Mouse (Mus musculus): ENCODE results near the gene Bmt2. TPM values are rescaled to one million over a fixed set of nuclear protein-coding genes. Genes with fewer than 3 reads are reported as not detected.
A peak's percentile ranks its signal among the peaks of the same experiment; 100 is the strongest.

Gene Bmt2
- total RNA-seq, 4 experiments from 2014 or later = 19.6 to 24.9 (median 21.5) TPM

DNA sequence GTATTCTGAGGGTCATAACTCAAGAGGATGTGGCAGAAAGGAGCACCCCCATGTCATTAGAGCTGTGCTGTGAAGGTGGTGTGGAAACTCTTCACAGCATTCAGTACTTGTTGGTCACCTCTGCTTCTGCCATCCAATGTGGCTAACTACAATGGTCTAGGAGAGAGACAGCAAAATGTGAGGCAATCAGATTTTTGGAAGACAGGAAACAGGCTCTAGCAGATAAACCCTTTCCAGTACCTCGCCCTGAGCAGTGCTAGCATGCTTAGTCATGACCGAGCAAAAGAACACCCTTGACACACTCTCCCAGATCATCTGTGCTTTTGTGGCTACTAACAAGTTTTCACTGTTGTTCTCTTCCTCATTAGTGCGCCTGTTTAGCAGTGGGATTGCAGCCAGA, 60.7 kb downstream of the Bmt2 start:
- DNase-seq (ENCODE audit: low spot score in 2 of 2) = no peak

DNA sequence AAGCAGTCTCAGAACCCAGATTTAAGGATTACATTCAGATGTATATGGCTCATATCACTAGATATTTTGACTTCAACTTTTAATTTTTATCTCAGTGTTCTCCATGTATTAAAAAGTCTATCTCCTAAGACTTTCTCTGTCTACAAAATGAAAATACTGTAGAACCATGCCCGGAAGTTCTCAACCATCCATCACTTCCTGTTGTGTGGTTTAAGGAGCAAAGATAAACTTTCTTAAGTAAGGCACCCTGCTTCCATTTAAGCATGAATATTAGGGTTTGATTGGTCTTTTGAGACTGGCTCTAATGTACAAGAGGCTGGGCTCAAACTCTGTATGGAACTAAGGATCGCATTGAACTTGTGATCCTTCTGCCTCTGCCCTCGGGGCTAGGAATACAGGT, 63.2 kb downstream of the Bmt2 start:
- no peak for DNase-seq (ENCODE audit: low spot score in 2 of 2)

DNA sequence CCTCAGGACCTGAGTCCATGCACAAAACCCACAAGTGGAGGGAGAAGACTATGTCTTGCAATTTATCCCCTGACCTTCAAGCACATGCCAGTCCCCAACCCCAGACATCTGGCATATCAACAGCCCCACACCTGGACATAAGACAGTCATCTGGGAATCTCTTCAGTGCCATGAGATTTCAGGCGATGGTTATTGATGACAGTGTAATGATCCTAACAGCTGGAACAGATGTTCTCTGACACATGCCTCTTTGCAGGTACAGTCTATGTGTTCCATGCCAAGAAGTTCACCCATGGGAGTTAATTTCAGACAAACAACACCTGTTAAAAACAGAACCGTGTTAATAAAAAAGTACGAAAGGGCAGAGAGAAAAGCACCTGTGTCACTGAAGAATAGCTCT, 64.1 kb downstream of the Bmt2 start:
- DNase-seq (ENCODE audit: low spot score in 2 of 2) = no peak

DNA sequence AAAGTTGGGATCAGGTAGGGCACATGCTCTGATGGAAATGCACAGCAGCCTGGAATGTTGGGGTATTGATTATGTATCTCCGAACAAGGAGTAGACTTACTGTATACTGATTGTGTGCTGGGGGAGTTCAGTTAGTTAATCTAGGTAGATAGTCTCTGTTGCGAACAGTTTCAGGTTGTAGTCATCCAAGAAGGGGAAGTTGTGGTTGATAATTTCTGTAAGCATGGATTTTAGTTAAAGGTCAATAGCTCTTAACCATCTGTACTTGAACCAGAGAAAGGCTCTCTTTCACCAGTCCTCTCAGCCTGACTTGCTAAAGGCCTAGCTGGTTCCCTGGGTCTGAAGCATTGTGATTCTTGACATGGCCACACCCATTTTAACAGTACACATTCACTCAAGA, 66.9 kb downstream of the Bmt2 start:
- DNase-seq (ENCODE audit: low spot score in 2 of 2) = no peak

DNA sequence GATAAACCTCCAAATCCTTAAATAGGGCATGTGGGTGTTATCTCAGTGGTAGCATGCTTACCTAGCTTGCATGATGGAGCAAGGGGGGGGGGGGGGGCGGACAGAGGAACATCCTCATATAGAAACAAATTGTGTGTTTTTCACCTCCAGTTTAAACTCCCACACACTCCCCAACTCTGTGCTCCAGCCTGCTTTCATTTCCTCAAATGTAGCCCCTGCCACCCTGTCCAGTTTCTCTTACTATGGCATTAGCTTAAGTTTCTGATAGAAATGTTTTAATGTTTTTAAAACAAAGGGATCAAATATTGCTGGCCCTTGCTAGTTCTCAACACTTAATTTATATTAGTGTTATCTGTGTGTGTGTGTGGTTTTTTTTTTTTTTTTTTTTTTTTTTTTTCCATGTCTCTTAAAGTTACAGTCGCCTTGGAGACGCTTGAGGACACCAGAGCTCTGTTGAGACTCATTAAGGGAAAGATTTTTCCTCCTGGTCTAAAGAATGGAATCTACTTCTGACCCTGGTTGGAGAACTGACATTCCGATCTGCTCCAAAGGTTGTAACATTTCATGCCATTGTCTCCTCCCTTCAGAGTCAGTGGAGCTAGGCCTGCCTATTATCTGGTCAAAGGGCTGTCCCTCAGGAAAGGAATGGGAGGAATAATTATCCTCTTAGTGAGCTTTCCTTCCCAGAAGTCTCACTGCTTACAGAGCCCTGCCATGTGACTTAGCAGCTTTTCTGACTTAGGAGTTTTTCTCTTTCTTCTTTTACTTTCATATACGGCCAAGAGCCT, 68.2 kb downstream of the Bmt2 start:
- DNase-seq (ENCODE audit: low spot score in 2 of 2) = no peak

DNA sequence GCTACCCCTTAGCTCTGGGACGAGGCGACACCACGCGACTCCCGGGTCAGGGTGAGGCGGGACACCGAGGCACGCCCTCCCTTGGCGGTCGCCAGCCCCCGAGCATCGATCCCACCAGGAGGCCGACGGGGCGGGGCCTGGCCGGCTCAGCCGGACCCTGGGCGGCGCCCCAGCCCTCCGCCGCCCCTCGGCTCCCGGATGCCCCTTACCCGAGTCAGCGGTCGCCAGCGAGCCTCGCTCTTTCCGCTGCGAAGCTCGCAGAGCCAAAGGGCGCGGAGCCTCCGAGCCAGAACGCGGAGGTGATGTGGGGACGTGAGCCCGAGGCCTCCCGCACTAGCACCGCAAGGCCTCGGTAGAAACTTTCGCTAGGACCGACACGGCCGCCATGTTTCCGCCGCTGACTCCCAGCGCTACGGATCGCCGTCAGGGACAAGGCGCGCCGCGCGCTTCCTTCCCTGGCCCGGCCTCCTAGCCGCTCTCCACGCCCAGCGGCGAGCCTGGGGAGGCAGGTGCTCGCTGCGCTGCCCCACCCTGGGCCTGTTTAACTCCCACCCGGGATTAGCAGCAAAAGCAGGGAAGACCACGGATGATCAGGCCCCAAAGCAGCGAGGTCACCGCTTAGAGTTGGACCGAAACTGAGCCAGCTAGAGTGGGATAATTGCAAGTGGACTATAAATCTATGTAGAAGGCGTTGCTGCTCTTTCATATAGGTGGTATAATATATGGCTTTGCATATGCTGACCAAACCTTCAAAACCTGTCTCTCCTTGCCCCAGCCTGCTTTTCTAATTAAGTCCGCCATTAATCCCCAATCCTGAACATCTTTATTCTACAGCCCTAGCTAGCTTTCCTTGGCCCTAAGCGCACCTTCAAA, 69.9 kb downstream of the Bmt2 start, which contains the start of gene Tmem168:
Gene Tmem168 (minus strand): TSS at position 480 of the 873 bp plus-strand sequence.
- peak; percentile 84 to 95 for DNase-seq (ENCODE audit: low spot score in 2 of 2)

DNA sequence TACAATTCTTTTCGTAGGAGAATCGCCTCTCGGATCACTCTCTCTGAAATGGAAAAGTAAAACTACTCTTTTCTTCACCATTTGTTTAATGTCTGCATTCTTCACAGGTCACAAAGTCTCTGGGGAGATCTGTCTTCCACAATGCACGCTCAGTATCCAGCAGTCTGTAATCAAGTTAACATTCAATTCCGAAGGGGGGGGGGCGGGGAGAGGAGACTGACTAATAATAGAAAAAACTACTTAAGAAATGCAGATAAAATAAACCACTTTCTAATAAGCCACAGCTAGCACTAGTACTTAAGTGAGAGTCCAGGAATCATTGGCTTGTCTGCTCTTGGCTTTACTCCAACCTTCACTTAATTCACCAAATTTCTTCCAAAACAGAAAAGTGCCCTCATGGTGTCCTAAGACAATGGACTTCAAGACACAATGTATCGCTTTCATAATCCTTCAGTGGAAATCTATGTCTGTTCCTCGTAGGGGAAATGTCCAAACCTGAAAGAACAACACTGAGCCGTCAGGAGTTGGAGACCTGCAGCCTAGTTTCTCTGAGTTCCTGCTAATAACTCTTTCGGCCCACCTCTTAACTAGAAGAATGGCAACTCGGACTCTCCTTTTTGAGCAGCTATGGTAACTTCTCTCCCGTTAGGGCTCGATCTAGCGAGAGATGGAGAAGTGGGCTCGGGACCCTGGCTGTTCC, 70.7 kb downstream of the Bmt2 start:
- no peak for DNase-seq (ENCODE audit: low spot score in 2 of 2)

DNA sequence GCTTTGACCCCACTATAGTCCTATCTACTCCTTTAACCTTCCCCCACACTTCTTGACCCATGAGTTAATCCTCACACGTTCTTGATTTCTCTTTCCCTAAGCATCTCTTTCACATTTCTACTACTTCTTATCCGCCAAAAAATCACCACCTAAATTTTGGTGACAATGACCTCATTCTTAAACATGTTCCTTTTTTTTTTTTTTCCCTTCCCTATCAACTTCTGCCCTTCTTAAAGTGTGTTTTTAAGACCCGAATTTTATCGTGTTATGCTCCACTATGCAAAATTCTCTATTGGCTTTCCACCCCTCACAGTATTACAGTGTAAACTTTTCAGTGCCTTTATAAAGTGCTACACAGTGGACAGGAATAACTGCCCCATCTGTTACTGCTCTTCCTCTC, 71.4 kb downstream of the Bmt2 start:
- DNase-seq (ENCODE audit: low spot score in 2 of 2) = no peak

DNA sequence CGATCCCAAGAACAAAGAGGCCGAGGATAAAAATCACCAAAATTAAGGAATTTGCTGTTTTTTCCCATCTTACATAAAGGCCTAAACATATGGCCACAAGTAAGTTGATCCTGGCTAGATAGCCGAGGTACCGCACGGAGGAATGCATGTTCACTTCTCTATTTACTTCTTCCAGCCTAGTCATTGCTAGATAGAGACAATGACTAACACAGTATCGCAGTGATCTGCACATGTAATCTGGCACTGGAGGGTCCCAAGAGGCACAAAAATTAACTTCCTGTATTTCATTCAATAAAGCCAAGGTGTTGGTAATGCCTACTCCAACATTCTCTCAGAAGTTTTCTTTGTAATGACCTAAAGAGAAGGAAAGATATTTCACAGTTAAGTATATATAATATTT, 74.6 kb downstream of the Bmt2 start:
- no peak for DNase-seq (ENCODE audit: low spot score in 2 of 2)

DNA sequence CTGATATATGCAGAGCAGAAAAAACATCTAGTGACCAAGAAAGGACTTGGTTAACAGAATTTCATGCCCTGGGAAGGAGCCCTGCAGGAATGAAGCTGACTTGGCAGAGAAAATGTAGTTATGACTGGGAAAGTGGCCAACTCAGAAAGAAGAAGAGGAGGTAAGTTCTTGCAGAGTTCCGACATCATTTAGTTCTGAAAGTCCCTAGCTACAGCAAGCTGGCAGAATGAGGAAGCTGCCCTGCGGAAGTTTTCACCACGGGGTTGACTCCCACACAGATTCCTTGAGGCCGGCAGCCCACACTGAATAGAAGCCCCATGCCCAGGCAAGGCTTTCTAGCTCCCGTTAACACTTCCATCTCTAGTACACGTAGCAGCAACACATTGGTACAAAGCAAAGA, 76.2 kb downstream of the Bmt2 start:
- DNase-seq (ENCODE audit: low spot score in 2 of 2) = peak in 1 of 2 experiments; percentile 16

DNA sequence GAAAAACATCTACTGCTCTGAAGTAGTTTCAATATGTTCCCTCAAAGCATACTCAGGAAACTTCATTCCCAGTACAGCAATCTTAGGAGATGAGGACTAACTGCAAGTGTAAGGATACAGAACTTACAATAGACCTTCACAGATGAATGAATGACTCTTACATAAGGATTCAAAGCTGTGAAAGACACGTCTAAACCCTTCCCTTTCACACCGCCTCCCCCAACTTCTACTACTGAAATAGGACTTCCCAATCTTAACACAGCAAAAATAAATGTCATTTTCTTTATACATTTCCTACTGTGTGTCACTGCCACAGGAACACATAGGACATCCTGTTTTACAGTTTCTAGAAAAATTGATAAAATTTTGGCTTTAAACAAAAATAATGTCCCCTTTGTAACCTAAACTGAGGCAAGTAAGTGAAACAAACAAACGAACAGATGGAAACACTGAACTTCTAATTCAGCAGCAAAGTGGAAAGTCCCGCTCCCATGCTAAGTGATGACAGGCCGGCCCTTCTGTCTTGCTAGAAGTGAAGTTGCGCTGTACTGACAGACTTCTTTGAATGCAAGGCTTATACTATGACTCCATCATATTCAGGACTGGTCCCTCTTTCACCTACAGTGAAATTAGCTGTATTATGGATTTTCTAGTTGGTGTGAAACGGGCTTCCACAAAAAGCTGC, 79.4 kb downstream of the Bmt2 start:
- no peak for DNase-seq (ENCODE audit: low spot score in 2 of 2)

DNA sequence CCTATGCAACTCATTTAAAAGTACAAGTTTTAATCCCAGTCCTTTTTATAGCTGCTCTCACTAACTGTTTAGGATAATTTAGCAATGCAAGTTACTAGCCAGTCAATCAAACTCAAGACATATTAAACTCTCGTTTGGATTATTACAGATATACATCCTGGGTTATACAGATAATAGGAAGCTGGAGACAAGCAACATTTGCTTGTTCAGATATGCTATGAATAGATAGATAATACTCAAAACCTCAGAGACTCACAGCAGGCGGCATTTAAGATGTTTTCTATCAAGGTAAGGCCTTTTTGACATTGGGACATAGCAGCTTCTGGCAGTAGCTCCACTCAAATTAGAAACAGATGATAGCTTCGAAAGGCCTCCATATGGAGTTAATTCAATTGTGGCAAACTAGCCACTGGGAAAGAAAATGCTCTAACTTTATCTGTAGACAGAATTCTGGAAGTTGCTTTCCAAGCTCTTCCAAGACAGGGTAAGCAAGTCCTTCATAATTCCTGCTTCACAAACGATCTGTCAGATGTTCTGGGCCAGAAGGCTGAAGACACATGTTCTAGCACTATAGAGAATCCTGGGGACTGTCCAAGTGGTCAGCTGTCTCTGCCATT, 84.9 kb downstream of the Bmt2 start:
- no peak for DNase-seq (ENCODE audit: low spot score in 2 of 2)

DNA sequence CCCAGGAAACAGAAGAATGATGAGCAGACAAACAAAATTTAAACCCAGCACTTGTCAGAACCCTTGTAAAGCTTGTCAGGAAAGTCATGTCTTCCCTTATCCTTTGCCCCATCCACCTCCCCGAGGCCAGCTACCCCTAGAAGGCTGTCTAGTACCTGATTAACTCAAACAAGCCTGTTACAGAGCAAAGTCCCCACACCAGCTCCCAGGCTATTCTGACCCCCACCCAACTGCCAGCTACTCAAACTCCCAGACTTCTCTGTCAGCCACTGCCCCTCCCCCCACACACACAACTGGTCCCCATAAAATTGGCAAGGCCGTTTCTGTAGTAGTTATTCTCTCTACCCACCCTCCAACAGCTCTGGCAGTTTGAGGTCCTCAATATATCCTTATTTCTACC, 91.2 kb downstream of the Bmt2 start:
- no peak for DNase-seq (ENCODE audit: low spot score in 2 of 2)

DNA sequence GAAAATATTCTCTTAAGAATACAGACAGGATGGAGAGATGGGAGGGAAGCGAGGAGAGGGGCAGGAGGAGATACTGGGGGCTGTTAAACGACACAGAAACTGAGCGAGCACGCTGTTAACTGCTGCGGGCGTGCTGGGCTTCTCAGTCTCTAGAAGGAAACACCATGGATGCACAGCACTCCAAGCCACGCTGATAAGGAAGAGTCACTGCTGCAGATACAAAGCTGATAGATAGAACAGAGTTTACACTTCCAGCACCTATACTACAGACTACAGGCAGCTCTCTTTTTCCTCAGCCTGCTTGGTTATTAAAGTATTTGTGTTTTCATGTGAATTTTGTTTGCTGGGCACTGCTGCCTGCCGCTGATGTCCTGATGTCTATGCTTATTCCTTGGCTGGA, 91.6 kb downstream of the Bmt2 start:
- DNase-seq (ENCODE audit: low spot score in 2 of 2) = no peak

DNA sequence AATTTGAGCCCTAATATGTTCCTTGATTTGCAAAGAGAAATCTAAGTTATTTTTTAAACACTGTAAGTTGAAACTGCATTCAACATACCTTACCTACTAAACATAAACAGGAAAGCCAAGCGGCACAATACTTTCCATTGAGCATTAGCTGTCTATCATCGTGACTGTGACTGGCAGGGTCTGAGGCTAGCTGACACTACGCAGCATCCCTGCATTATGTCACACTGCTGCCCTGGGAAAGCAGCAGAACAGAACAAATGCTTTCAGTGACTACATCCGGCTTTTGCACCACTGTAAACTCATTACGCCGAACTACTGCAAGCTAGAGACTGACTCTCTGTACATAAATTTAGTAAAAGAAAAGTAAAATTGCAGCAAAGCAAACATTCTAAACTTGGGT, 93.0 kb downstream of the Bmt2 start:
- no peak for DNase-seq (ENCODE audit: low spot score in 2 of 2)

DNA sequence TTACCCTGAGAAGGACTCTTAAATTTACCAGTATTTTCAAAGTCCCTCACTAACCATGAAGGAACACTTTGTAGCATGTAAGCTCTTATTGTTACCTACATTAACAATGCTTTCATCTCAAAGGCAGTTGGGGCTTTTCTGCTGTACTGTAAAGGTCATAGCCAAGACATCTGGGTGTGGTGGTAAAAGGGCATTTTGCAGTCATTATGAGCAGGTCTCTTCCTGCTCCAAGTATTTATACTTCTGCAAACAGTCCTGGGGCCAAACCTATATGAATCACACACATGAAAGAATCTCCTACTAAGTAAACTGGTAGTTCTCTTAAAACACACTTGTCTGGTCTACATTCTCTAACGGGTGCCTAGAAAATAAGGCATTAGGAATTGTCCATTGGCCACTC, 95.7 kb downstream of the Bmt2 start:
- DNase-seq (ENCODE audit: low spot score in 2 of 2) = no peak

Other genes with a start within 250 kb of the Bmt2 start
- 10 to 100 TPM; 14.0 to 14.8 (median 14.3) TPM for gene Tmem168, start 69.9 kb downstream of the Bmt2 start, total RNA-seq (2022)
- 10 to 100 TPM; 34.9 to 43.6 (median 39.3) TPM for gene Gpr85, start 162.0 kb upstream of the Bmt2 start, total RNA-seq (2022)
- gene 2610001J05Rik, start 193.6 kb upstream of the Bmt2 start, total RNA-seq (2022) = 10 to 100 TPM; 40.4 to 45.2 (median 42.0) TPM

All from layer of hippocampus, adult 8-10 months (tissue).